Mouse (Mus musculus): ENCODE data around the gene Vps9d1.

GRCm38 (mm10) chr8:123283991-123284390 lies 29.8 kb upstream of the Vps9d1 start:
- no peak for TF ChIP-seq CTCF (conservative IDR thresholded peaks at IDR 0.05; ENCODE audit: insufficient read depth, insufficient read length, low read depth, low read length)
- TF ChIP-seq POLR2A (IDR thresholded peaks at IDR 0.05; ENCODE audit: low read depth, low read length) = no peak
